ENCODE assay signal across 8 mouse cellular contexts in the genomic region with DNA sequence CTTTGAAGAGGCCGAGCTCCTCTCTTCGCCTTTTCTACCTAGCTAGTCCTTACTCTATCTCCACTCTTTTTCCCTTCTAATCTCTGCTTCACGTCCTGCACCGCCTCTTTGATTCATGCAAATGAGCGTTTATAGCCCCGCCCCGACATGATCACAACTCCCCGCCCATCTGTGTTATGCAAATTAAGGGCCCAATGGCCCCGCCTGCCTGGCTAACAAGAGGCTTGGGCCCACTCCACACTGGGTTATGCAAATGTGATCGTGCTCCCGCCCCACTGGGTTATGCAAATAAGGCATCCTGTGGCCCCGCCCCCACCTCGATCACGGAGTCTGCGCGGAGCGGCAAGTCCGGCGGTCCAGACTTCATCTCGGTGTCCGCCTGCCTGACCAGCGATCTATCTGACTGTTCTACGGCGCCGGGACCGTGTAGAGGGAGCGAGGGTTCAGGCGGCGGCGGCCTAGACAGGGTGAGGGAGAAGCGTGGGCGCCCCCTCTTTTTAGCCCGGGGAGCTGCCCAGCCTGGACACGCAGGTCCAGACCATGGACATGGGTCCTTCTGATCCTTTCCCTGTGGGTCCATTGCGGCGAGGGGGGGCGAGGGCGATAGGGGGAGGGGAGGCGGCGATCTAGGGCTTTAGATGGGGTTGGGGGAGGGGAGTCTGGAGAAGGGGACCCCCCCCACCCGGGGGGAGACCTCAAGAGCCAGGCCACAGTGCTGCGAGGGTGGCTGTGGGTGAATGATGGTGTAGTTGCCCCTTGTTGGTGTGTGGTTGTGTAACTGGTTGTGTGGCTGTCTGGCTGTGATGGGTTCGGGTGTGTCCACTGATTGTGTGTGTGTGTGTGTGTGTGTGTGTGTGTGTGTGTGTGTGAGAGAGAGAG. TPM values are rescaled to one million over a fixed set of nuclear protein-coding genes. Genes with fewer than 3 reads are reported as not detected.
DNase-seq lines count a peak whose midpoint lies in the region; ATAC-seq lines count a peak whose summit lies in the region.

TSS of gene Plppr2 (plus strand) at position 342 of the 879 bp plus-strand sequence.

- peak within 1 kb of the TSS; percentile 67 for H3K9ac ChIP-seq in hindbrain, embryonic 15.5 days

- no peaks in the 10 kb centered on the region for H3K27me3 ChIP-seq in hindbrain, embryonic 15.5 days

- H3K4me2 ChIP-seq in hindbrain, embryonic 15.5 days: peak within 1 kb of the TSS; percentile 64

- H3K9me3 ChIP-seq in hindbrain, embryonic 15.5 days: no peaks in the 10 kb centered on the region

- peak; percentile 96 for ATAC-seq in hindbrain, embryonic 15.5 days (ENCODE audit: low FRiP score, low read depth)

- H3K27ac ChIP-seq in hindbrain, embryonic 15.5 days (replicated peaks): peak within 1 kb of the TSS; percentile 86

- WGBS in hindbrain, embryonic 15.5 days: under 1% methylated on average over 42 of the region's 43 CpGs

- H3K36me3 ChIP-seq in hindbrain, embryonic 15.5 days: no peaks in the 10 kb centered on the region; the same call in 1 of the 2 replicates

- H3K4me1 ChIP-seq in hindbrain, embryonic 15.5 days (replicated peaks): peaks cover 27% of the 10 kb centered on the region

- DNase-seq in WW6 (ENCODE audit: low read depth, low spot score): peak; percentile 90
- peak; percentile 95 to 97 for DNase-seq in cerebellum, postnatal 4 days (ENCODE audit: low spot score in 2 of 2)
- DNase-seq in frontal cortex, postnatal 36 days (ENCODE audit: low spot score in 2 of 2): peak; percentile 96 to 98
- peak; percentile 97 for DNase-seq in layer of hippocampus, postnatal 36 days
- peak; percentile 96 for DNase-seq in lung, postnatal 25 days (ENCODE audit: low spot score)
- DNase-seq in retina, adult 2 months (ENCODE audit: low read depth, low spot score): peak; percentile 89
- peak; percentile 77 for DNase-seq in thymus, postnatal 25 days

- peak within 1 kb of the TSS; percentile 59 for H3K4me3 ChIP-seq in hindbrain, embryonic 15.5 days

RNA-seq across cellular contexts. Expression of gene Plppr2, which starts in this region (rescaled TPM):
- 95.5 and 119 TPM in 2 replicates for polyA plus RNA-seq in hindbrain, embryonic 15.5 days (2015; fragmentation: Nextera tagmentation; extraction: Ambion mirVana)
- 100 to 1,000 TPM; 303 to 315 TPM for total RNA-seq in layer of hippocampus, postnatal 36 days (2021)

Comparison
In these comparisons a context has a peak if more than half of its experiments do, and no peak if none do; other contexts are left out.
1. Peak in every context shown above with its lines: DNase-seq, ATAC-seq, H3K4me3 ChIP-seq and H3K27ac ChIP-seq.